Mouse (Mus musculus): Measurements from ENCODE around the gene Tagap.
"Not testable (repeated sequence)": the region's sequence is repeated elsewhere in the genome, so short reads cannot be mapped to it uniquely, and the experiment has no call there.

Gene Tagap

DNA sequence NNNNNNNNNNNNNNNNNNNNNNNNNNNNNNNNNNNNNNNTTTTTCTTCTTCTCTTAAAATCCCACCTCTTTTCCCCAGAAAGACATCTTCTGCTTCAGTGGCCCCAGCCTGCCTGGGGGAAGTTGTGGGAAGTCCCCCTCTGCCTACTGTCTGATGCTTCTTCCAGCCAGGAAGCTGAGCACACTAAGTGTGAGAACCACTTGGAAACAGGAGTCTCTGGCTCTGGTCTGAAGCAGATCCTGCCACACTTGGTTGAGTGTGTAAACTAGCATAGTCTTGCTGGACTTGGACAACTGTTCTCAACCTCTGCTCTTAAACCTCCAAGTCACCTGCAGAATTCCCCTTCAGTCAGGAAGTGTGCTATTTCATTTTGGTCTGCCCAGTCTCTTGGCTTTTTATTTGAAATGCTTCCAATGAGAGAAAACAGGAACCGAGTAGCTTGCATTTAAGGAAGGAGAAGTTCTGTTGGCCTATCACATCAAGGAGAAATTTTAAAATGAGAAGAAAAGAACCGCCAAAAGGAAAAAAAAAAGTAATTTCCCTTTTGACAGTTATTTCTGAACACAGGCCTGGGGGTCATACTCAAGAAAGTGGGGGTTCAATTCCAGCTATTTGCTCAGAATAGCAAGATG, 11.1 kb upstream of the Tagap start:
- peak in 1 of 2 experiments; percentile 53 for DNase-seq (ENCODE audit: low spot score in 2 of 2)

GRCm38 (mm10) chr17:7915791-7916190, 10.0 kb upstream of the Tagap start:
- peak in 1 of 2 experiments; percentile 59 for DNase-seq (ENCODE audit: low spot score in 2 of 2)

DNA sequence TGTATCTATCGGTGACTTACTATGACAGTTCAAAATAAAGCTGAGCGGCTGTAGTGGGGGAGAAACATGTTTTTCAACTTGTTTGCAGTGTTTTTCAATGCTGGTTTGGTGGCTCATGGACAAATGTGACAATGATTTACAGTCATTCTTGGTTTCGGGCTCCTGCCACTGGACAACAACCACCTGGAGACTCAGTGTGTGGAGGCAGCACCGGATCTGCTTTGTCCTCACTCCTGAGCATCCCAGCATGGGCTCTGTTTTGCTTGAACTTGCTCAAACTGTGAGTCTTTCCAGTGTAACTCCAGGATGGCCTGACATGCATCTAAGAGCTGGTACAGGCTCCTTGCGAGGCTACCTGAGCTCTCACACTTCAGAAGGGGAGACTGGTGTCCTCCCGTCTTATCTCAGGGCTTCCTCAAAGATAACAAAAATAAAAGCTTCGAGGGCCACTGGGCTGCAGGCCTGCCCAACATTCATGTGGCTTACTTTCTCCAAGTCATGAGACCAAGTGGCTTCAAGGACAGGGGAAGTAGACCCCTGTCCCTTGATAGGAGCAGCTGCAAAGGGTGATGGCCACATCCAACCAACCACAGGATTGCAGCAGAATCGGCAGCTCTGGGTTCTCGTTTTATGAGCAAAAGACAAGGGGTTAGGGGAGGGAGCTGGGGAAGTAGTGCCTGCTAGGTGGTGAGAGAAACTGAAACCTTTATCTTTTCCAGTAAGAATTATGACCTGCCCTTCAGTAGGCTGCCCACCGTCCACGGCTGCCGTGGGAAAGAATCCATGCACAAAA, 8.8 kb upstream of the Tagap start:
- peak in 1 of 2 experiments; percentile 63 for DNase-seq (ENCODE audit: low spot score in 2 of 2)

- DNase-seq (ENCODE audit: low spot score in 2 of 2) = no peak
These were observed 7.4 kb upstream of the Tagap start for GRCm38 (mm10) chr17:7918355-7918754.

DNA sequence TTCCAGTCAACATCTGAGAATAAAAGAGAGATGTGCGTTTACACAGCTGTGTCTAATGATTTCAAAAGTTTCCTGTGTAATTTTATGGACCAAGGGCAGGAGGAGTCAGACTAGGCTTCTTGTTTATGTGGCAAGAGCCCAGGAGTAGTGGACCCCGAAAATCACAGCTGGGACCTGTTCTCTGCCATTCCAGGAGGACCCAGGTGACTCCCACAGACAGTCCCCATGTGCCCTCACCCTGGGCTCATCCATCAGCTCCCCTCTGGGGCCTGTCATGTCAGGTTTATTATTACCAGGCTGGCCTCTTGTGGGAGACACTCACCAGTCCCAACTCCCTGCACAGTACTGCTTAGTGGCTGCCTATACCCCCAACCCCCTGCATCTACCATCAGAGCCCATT, 6.6 kb upstream of the Tagap start:
- DNase-seq (ENCODE audit: low spot score in 2 of 2) = peak in 1 of 2 experiments; percentile 56

DNA sequence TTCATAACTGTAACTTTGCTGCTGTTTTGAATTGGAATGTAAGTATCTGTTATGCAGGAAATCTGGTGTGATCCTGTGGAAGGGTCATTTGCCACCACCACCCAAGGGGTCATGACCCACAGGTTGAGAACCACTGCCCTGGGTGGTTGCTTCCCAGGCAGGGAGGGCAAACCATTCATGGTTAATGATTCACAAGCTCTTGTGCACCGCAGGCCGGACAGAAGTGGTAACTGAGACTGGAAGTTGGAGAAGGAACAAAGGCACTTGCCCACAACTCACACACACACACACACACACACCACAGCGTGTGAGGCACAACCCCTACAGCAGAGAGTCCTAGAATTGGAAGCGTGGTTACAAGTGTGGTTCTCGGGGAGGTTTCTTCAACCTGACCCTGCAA, 3.2 kb upstream of the Tagap start:
- DNase-seq (ENCODE audit: low spot score in 2 of 2) = peak in 1 of 2 experiments; percentile 54

GRCm38 (mm10) chr17:7924185-7924725, 1.5 kb upstream of the Tagap start:
- DNase-seq (ENCODE audit: low spot score in 2 of 2) = peak in 1 of 2 experiments; percentile 44

DNA sequence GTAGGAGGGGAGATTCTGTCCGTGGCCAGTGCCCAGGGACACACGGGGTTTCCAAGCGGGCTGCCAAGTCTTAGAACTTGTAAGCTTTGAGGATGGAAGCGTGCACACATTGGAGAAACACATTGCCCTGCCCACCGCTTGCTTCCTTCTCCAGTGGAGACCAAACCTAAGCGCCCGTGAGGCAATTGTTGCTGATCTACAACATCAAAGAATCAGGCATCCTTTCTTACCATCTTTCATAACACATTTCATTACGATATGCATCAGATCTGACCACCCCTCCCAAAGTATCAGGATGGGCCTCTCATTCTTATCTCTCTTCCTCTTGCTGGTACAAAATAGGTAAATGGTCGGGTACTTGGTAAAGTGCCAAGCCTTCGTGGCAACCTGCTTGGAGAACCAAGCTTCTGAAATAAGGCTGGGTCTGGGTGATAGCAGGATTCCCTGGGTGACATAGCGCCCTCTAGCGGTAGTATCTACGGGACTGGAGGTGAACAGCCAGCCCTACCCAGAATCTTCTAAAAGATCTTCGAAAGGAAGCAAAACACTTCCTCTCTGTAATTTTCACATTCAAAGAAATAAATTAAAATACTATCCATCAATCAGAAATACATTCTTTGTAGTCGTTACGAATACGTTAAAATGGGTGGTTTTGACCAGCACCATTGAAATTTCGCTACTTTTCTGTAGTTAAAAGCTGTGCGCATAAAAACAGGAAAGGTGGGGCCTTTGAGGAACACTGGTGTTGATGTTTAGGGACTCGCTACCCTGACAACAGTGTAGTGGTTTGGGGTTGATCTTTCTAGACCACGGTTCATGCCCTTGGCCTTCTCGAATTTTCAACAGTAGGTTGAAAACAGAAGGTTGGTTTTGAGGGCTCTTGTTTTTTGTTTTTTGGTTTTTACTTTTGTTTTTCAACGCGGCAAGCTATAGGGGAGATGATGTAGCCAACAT, 2.1 kb downstream of the Tagap start:
- peak; percentile 80 to 93 for DNase-seq (ENCODE audit: low spot score in 2 of 2)

DNA sequence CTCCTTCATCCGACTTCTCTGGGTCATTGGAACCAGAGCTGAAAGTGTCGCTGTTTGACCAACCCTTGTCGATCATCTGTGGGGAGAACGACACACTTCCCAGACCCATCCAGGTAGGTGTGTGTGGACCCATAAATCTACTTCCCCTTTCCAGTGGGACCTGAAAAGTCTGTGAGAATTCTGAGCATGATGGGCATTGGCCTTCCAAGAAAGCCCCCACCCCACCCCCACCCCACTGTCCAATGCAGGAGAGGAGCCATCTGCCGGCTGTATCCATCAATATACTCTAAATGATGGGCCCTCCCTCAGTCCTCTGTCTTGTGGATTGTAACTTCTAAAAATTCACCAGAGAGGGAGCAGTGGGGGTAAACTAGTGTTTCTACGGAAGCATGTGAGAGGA, 2.9 kb downstream of the Tagap start:
- DNase-seq (ENCODE audit: low spot score in 2 of 2) = no peak

DNA sequence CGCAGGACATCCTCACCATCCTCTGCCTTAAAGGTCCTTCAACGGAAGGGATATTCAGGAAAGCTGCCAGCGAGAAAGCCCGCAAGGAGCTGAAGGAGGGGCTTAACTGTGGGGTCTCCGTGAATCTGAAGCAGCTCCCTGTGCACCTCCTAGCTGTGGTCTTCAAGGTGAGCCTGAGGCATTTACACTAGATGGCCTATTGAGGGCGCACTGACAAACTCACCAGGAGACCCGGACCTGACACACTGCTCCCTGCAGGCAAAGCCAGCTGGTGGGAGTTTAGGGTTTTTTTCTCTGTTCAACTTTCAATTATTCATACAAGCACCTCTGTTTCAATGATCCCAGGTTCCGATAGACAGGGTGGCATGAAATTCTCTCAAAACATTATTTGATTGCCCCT, 3.5 kb downstream of the Tagap start:
- no peak for DNase-seq (ENCODE audit: low spot score in 2 of 2)

DNA sequence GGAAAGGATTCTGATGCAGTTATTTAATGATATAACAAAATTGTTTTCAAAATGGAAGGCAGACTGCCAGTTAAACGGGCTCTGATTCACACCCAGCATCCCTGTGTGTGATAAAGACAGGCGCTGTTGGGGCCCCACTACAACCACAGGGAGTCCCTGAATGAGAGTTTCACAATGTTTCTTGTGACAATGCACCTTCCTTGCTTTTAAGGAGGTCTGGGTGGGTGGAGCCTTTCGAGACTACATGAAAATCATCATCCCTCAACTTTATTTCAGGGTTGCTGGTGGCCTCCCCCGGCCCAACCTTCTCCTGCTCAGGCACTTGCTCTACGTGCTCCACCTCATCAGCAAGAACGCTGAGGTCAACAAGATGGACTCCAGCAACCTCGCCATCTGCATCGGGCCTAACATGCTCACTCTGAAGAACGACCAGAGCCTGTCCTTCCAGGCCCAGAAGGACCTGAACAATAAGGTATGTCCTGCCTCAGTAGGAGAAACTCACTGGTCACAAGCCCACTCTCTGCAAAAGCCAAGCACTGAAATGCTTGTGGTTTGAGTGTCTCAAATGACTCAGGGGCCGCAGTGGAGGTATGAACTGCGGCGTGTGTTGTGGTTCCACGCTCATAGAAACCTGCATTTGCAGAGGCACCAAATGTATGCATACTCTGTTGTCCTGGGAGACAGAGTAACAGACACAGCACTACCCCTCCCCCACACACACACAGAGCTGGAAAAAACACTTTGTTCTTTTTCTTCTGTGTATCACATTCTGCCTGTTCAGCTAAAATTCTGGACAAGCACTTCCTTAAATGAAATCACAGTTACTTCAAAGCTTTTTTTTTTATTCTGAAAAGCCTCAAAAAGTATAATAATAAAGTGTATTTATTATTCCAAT, 5.5 kb downstream of the Tagap start:
- no peak for DNase-seq (ENCODE audit: low spot score in 2 of 2)

GRCm38 (mm10) chr17:7932121-7932520, 6.3 kb downstream of the Tagap start:
- DNase-seq (ENCODE audit: low spot score in 2 of 2) = not testable (repeated sequence)

- DNase-seq (ENCODE audit: low spot score in 2 of 2) = no peak
These were observed 13.8 kb downstream of the Tagap start for GRCm38 (mm10) chr17:7939640-7940039.

DNA sequence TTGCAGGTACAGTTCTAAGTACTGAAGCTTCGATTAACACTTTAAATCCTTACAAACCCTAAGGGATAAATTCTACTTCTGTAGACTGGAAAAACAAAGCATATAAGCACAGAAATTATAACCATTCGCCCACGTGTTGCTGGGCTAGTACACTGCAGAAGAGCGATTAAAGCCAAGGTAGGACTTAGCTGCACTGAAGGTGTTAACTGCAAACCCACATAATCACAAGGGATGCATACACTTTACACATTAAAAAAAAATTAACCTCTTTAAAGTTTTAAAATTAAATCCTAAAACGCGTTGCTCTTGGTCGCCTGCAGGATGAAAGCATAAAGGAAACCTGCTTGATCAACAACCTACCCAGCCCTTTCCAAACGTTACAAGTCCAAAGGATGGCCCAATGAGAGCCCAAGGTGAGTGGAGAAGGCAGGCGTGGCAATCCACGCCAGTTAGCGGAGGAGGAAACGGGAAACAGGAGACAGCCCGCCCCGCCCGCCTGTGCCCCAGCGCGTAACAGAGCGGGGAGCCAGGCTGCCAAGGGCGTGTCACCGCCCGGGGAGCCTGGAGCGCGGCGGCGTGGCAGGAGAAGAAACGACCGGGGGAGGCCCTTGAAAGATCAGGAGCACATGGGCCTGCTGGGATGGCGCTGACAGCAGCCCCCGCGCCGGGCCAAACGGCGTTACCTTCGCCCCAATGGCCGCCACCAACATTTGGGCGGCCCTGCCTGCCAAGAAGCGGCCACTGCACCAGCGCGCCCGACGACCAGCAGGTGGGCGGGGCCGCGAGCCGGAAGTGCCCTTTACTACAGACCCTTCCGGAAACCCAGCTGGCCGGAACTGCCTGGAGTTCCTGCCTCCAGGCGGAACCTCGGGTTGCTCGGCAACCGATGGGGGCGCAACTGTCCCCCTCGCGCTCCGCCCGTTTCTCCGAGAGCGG, 19.6 kb downstream of the Tagap start, which contains the start of gene Rsph3a:
Gene Rsph3a (plus strand): TSS at position 498 of the 936 bp plus-strand sequence.
- DNase-seq (ENCODE audit: low spot score in 2 of 2) = peak; percentile 78 to 86

DNA sequence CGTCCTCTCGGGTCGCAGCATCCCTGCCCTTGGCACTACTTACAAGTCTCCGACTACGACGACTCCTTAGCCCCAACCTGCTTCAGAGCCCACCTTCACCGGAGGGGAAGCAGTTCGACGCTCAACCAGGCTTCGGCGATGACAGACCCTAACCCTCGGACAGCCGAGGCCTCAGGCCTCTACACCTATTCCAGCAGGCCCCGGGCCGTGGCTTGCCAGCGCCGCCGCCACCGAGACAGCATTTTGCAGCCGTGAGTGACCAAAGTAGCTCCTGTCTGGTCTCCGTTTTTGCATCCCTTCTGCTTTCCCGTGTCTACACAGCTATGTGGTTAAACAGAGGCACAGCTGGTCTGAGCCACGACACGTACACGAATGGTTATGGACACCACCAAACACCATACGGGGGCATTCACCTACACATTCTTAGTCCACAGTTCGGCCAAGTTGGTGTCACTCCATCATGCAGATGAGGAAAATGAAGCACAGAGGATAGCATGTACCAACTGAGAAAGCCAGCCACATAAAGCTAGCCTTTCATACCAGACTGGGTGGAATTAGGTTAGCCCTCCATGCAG, 20.3 kb downstream of the Tagap start:
- not testable (repeated sequence) for DNase-seq (ENCODE audit: low spot score in 2 of 2)

DNA sequence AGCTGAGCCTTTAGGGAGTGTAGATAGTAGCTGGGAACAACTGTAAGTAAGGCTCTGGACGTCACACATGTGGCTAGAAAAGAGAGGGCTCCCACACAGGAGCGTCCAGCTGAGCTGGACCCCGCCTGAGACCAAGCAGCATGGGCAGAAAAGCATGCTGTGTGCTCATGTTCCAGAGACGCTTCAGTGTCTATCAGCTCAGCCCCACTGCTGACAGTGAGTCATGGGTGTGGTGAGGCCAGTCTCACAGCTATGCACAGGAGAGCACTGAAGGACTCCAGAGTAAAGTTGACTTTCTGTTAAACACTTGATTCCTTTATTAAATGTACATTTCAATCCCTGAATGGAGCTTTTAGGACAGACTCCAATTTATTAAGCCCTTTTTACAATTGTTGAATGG, 25.5 kb downstream of the Tagap start:
- not testable (repeated sequence) for DNase-seq (ENCODE audit: low spot score in 2 of 2)

GRCm38 (mm10) chr17:7957242-7957641, 31.4 kb downstream of the Tagap start:
- not testable (repeated sequence) for DNase-seq (ENCODE audit: low spot score in 2 of 2)

DNA sequence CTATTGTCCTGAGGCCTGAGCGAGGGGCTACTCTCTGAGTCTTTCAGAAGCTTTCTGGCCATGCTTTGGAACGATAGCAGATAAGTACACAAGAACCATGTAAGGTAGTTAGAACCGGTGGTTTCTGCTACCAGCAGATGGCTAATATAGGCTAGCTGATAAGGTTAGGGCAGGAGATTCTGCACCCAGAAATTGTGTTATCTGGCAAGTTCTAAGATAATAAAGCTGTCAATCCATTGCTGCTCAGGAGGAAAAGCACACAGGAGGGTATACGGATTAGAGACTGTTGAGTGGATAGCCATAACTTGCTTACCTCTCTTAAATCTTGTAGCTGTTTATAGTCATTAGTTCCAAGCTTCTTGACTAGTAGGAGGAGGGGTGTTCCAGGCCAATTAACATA, 37.5 kb downstream of the Tagap start:
- DNase-seq (ENCODE audit: low spot score in 2 of 2) = not testable (repeated sequence)

GRCm38 (mm10) chr17:7964398-7964797, 38.6 kb downstream of the Tagap start:
- not testable (repeated sequence) for DNase-seq (ENCODE audit: low spot score in 2 of 2)

Measured in spleen, postnatal 4 days (tissue).